Mouse (Mus musculus): ENCODE results near the gene Fam172a.

GRCm38 (mm10) chr13:78004649-78005048 lies 302.8 kb downstream of the Fam172a start:
- no peak for TF ChIP-seq CTCF (IDR thresholded peaks at IDR 0.05; ENCODE audit: borderline replicate concordance, insufficient read depth, low read depth, low read length)
- TF ChIP-seq POLR2A (IDR thresholded peaks at IDR 0.05; ENCODE audit: borderline replicate concordance, insufficient read depth, low read length), result no peak

Measured in cerebellum, adult 2 months (tissue).